In genomic region chr9:118506020-118506403, GRCm38 (mm10) we compare ENCODE assay signal across 8 mouse cellular contexts. TPM values are rescaled to one million over a fixed set of nuclear protein-coding genes. Genes with fewer than 3 reads are reported as not detected.
DNase-seq lines count a peak whose midpoint lies in the region; ATAC-seq and TF ChIP-seq lines count a peak whose summit lies in the region.

Gene Golga4, plus strand, starts transcription at chr9:118506267.

- H3K36me3 ChIP-seq in MEL (ENCODE audit: control insufficient read depth in 1 of 2, insufficient read depth in 2 of 2, low read length in 2 of 2): peaks cover 0 to 6% of the 10 kb centered on the region in 2 experiments; a peak in 2 of 4 replicates
- H3K36me3 ChIP-seq in forebrain, postnatal 0 days (ENCODE audit: insufficient read depth): no peaks in the 10 kb centered on the region

- no peak for TF ChIP-seq CTCF in MEL (IDR thresholded peaks at IDR 0.05 in 2 of 3, conservative IDR thresholded peaks at IDR 0.05 in 1 of 3; ENCODE audit: control insufficient read depth in 1 of 3, insufficient read depth in 1 of 3, low read depth in 2 of 3, low read length in 3 of 3, poor library complexity in 1 of 3, severe bottlenecking in 1 of 3)
- TF ChIP-seq CTCF in cerebellum, adult 2 months (IDR thresholded peaks at IDR 0.05; ENCODE audit: borderline replicate concordance, insufficient read depth, low read depth, low read length): no peak
- peak; percentile 18; the same call in 1 of the 2 replicates for TF ChIP-seq CTCF in forebrain, postnatal 0 days (IDR thresholded peaks at IDR 0.05; ENCODE audit: low read depth)
- peak; percentile 22 for TF ChIP-seq CTCF in layer of hippocampus, adult 2 months (conservative IDR thresholded peaks at IDR 0.05)
- no peak for TF ChIP-seq CTCF in lung, adult 2 months (IDR thresholded peaks at IDR 0.05; ENCODE audit: insufficient read depth, low read length)

- peaks cover 41% of the 10 kb centered on the region for H3K79me2 ChIP-seq in MEL (ENCODE audit: control insufficient read depth, insufficient read depth, low read length, poor library complexity)

- H3K9me3 ChIP-seq in MEL (replicated peaks; ENCODE audit: insufficient read depth, low read length): no peaks in the 10 kb centered on the region
- H3K9me3 ChIP-seq in forebrain, postnatal 0 days (ENCODE audit: low read length): no peaks in the 10 kb centered on the region

- peak; percentile 45 to 55; a peak in 2 of 4 replicates for TF ChIP-seq POLR2A in MEL (IDR thresholded peaks at IDR 0.05; ENCODE audit: control insufficient read depth in 1 of 2, insufficient read depth in 1 of 2, low read depth in 1 of 2, low read length in 2 of 2, poor library complexity in 1 of 2)
- peak; percentile 51 for TF ChIP-seq POLR2A in cerebellum, adult 2 months (IDR thresholded peaks at IDR 0.05; ENCODE audit: borderline replicate concordance, insufficient read depth, low read length)
- TF ChIP-seq POLR2A in lung, adult 2 months (IDR thresholded peaks at IDR 0.05; ENCODE audit: borderline replicate concordance, extremely low read depth, low read depth, low read length): no peak

- H3K27me3 ChIP-seq in MEL (ENCODE audit: control insufficient read depth in 1 of 2, insufficient read depth in 2 of 2, low read length in 2 of 2): no peaks in the 10 kb centered on the region; a peak in 1 of 4 replicates
- H3K27me3 ChIP-seq in cerebellum, adult 2 months (ENCODE audit: control insufficient read depth, insufficient read depth, low read length): no peaks in the 10 kb centered on the region
- no peaks in the 10 kb centered on the region for H3K27me3 ChIP-seq in forebrain, postnatal 0 days (ENCODE audit: insufficient read depth, low read length)

- TF ChIP-seq EP300 in MEL (IDR thresholded peaks at IDR 0.05; ENCODE audit: low read depth in 1 of 2, low read length in 2 of 2): no peak

- under 1% methylated on average over 43 of the region's 43 CpGs for WGBS in cerebellum, adult 2 months
- 6% methylated on average over 43 of the region's 43 CpGs for WGBS in forebrain, postnatal 0 days
- under 1% methylated on average over 43 of the region's 43 CpGs for WGBS in lung, adult 2 months

- no peak for TF ChIP-seq RAD21 in MEL (IDR thresholded peaks at IDR 0.05; ENCODE audit: low read depth, low read length)

- ATAC-seq in forebrain, postnatal 0 days: peak; percentile 99
- peak; percentile 82 for ATAC-seq in neutrophil, adult 5-6 weeks (ENCODE audit: extremely low read depth, insufficient number of reproducible peaks, low FRiP score, poor library complexity, severe bottlenecking)

- 0 out of 2 replicates have a peak within 1 kb of the TSS, but pooled peaks have one; percentile 13 for H3K27ac ChIP-seq in MEL (ENCODE audit: control insufficient read depth, low read depth, low read length)
- peak within 1 kb of the TSS; percentile 48 for H3K27ac ChIP-seq in cerebellum, adult 2 months (ENCODE audit: insufficient read depth, low read length)
- peak within 1 kb of the TSS; percentile 86 for H3K27ac ChIP-seq in forebrain, postnatal 0 days (ENCODE audit: low read depth, low read length)
- peak within 1 kb of the TSS; percentile 95 for H3K27ac ChIP-seq in layer of hippocampus, adult 2 months

- DNase-seq in MEL (ENCODE audit: low read depth, low spot score): peak; percentile 88
- peak; percentile 95 to 96 for DNase-seq in cerebellum, adult 2 months
- peak; percentile 96 for DNase-seq in forebrain, postnatal 0 days
- peak; percentile 88 to 94 for DNase-seq in heart, postnatal 36 days
- DNase-seq in layer of hippocampus, adult 2 months (ENCODE audit: low spot score in 2 of 2): peak; percentile 91 to 95
- DNase-seq in lung, adult 2 months: peak; percentile 89
- peak; percentile 89 for DNase-seq in testis, postnatal 14 days (ENCODE audit: low spot score)

- peak within 1 kb of the TSS; percentile 91 for H3K9ac ChIP-seq in MEL (ENCODE audit: control insufficient read depth, low read depth, low read length, poor library complexity, severe bottlenecking)
- H3K9ac ChIP-seq in forebrain, postnatal 0 days: peak within 1 kb of the TSS; percentile 95

- peak within 1 kb of the TSS; percentile 73 to 74 for H3K4me3 ChIP-seq in MEL (ENCODE audit: control insufficient read depth in 1 of 2, insufficient read depth in 1 of 2, low read depth in 2 of 2, low read length in 2 of 2)
- peak within 1 kb of the TSS; percentile 70 for H3K4me3 ChIP-seq in cerebellum, adult 2 months (replicated peaks; ENCODE audit: insufficient read depth, low read depth, low read length)
- H3K4me3 ChIP-seq in forebrain, postnatal 0 days (ENCODE audit: low read depth, low read length): peak within 1 kb of the TSS; percentile 98
- H3K4me3 ChIP-seq in layer of hippocampus, adult 2 months: peak within 1 kb of the TSS; percentile 87
- peak within 1 kb of the TSS; percentile 93 for H3K4me3 ChIP-seq in lung, adult 2 months (replicated peaks; ENCODE audit: extremely low read depth, low read depth, low read length)

- H3K4me1 ChIP-seq in MEL (ENCODE audit: control insufficient read depth in 1 of 2, insufficient read depth in 2 of 2, low read length in 2 of 2): peaks cover 3 to 11% of the 10 kb centered on the region in 2 experiments
- H3K4me1 ChIP-seq in cerebellum, adult 2 months (ENCODE audit: control insufficient read depth, insufficient read depth, low read length): 0 out of 2 replicates have a peak, but pooled peaks cover 7% of the 10 kb centered on the region
- H3K4me1 ChIP-seq in forebrain, postnatal 0 days (ENCODE audit: insufficient read depth): peaks cover 24% of the 10 kb centered on the region
- peaks cover 15% of the 10 kb centered on the region for H3K4me1 ChIP-seq in lung, adult 2 months (ENCODE audit: control insufficient read depth, insufficient read depth, low read length)

- intact Hi-C loops in heart, postnatal 36 days (cut with DNase I): no loop called here

- peak within 1 kb of the TSS; percentile 100 for H3K4me2 ChIP-seq in forebrain, postnatal 0 days (ENCODE audit: low read depth)

TF ChIP-seq in MEL, 35 proteins besides CTCF, POLR2A, EP300 and RAD21:
- TF ChIP-seq MAZ (IDR thresholded peaks at IDR 0.05; ENCODE audit: low read depth, low read length): no peak; the same call in 1 of the 2 replicates
- TF ChIP-seq ZMIZ1 (IDR thresholded peaks at IDR 0.05; ENCODE audit: low read depth, low read length): no peak
- TF ChIP-seq ZKSCAN1 (IDR thresholded peaks at IDR 0.05; ENCODE audit: low read depth, low read length): no peak
- no peak for TF ChIP-seq CHD1 (IDR thresholded peaks at IDR 0.05; ENCODE audit: low read depth, low read length)
- no peak for TF ChIP-seq POLR2AphosphoS5 (IDR thresholded peaks at IDR 0.05; ENCODE audit: borderline replicate concordance, low read depth, low read length)
- TF ChIP-seq HCFC1 (IDR thresholded peaks at IDR 0.05; ENCODE audit: low read depth, low read length): peak; percentile 87
- TF ChIP-seq ELF1 (IDR thresholded peaks at IDR 0.05; ENCODE audit: low read depth, low read length): 0 out of 2 replicates have a peak, but pooled peaks have one; percentile 23
- peak; percentile 52 for TF ChIP-seq TCF12 (IDR thresholded peaks at IDR 0.05; ENCODE audit: low read depth, low read length)
- peak; percentile 67 for TF ChIP-seq NELFE (IDR thresholded peaks at IDR 0.05; ENCODE audit: low read depth, low read length)
- TF ChIP-seq MAX (IDR thresholded peaks at IDR 0.05; ENCODE audit: low read length): peak; percentile 45; the same call in 1 of the 2 replicates
- TF ChIP-seq USF1 (IDR thresholded peaks at IDR 0.05; ENCODE audit: low read depth, low read length): 0 out of 2 replicates have a peak, but pooled peaks have one; percentile 7
- TF ChIP-seq MXI1 (IDR thresholded peaks at IDR 0.05; ENCODE audit: low read depth, low read length): peak; percentile 70; the same call in 1 of the 2 replicates
- no peak for TF ChIP-seq BHLHE40 (IDR thresholded peaks at IDR 0.05; ENCODE audit: borderline replicate concordance, low read depth, low read length)
- peak; percentile 81 for TF ChIP-seq NRF1 (IDR thresholded peaks at IDR 0.05; ENCODE audit: insufficient read depth, low read depth, low read length, poor library complexity, severe bottlenecking)
- TF ChIP-seq ZC3H11A (IDR thresholded peaks at IDR 0.05; ENCODE audit: low read depth, low read length): no peak
- TF ChIP-seq SIN3A (IDR thresholded peaks at IDR 0.05; ENCODE audit: low read length): peak; percentile 69; the same call in 1 of the 2 replicates

RNA-seq across cellular contexts. Expression of gene Golga4, which starts in this region (rescaled TPM):
- 29.1 and 29.8 TPM in 2 replicates for total RNA-seq in MEL (2012; rRNA removed)
- 100 to 1,000 TPM in 1 of 2 experiments, 10 to 100 TPM in 1; 38.9 to 465 TPM for polyA plus RNA-seq in MEL (2012; ENCODE audit: insufficient read depth in 1 of 2, insufficient read length in 2 of 2, low read depth in 1 of 2, low replicate concordance in 2 of 2, missing spikeins in 1 of 2)
- polyA plus RNA-seq in cerebellum, adult 2 months (2012; rRNA removed): 61.5 and 65.7 TPM in 2 replicates
- total RNA-seq in forebrain, postnatal 0 days (2014; rRNA removed): 42.5 and 51.6 TPM in 2 replicates
- 13.1 and 23.9 TPM in 2 replicates for polyA plus RNA-seq in forebrain, postnatal 0 days (2015; fragmentation: Nextera tagmentation; extraction: Ambion mirVana)
- total RNA-seq in heart, postnatal 36 days (2021): 100 to 1,000 TPM; 303 to 350 TPM
- 10 to 100 TPM; 84.8 to 94.6 TPM for total RNA-seq in layer of hippocampus, adult 2 months (2021)
- 9.0 and 17.4 TPM in 2 replicates for polyA plus RNA-seq in lung, adult 2 months (2012; rRNA removed)
- total RNA-seq in neutrophil, adult 5-6 weeks (2017): 120 and 135 TPM in 2 replicates

Comparison
In these comparisons a context has a peak if more than half of its experiments do, and no peak if none do; other contexts are left out.
1. Peak in every context shown above with its lines: DNase-seq, ATAC-seq, H3K4me3 ChIP-seq and H3K27ac ChIP-seq.
2. H3K27ac ChIP-seq: peak in every context shown above with its lines; median percentile 95 in layer of hippocampus, adult 2 months; 86 in forebrain, postnatal 0 days; 48 in cerebellum, adult 2 months; 13 in MEL.
3. CTCF ChIP-seq: peak in forebrain, postnatal 0 days (single experiment) and layer of hippocampus, adult 2 months (single experiment); none in MEL (0 of 3), cerebellum, adult 2 months (single experiment) and lung, adult 2 months (single experiment).